In genomic region chr12:113075063-113075454, GRCm38 (mm10) we compare ENCODE assay signal across 8 mouse cellular contexts. TPM values are rescaled to one million over a fixed set of nuclear protein-coding genes. Genes with fewer than 3 reads are reported as not detected.
A peak's percentile ranks its signal among the peaks of the same experiment; 100 is the strongest.
DNase-seq lines count a peak whose midpoint lies in the region; ATAC-seq and TF ChIP-seq lines count a peak whose summit lies in the region.

No protein-coding gene starts in this region.

- H3K27ac ChIP-seq in heart, embryonic 12.5 days (ENCODE audit: poor library complexity, severe bottlenecking) = peak overlapping the region; percentile 89
- H3K27ac ChIP-seq in kidney, postnatal 0 days = peak overlapping the region; percentile 87
- peak overlapping the region; percentile 66 for H3K27ac ChIP-seq in liver, embryonic 11.5 days (ENCODE audit: low read depth, low read length)
- peak overlapping the region; percentile 79; the same call in 1 of the 2 replicates for H3K27ac ChIP-seq in stomach, embryonic 14.5 days (ENCODE audit: low read length)

- H3K4me2 ChIP-seq in heart, embryonic 12.5 days = peak overlapping the region; percentile 92
- peak overlapping the region; percentile 76 for H3K4me2 ChIP-seq in kidney, postnatal 0 days (ENCODE audit: low read length)
- H3K4me2 ChIP-seq in liver, embryonic 11.5 days = peak overlapping the region; percentile 93
- peak overlapping the region; percentile 54 for H3K4me2 ChIP-seq in stomach, embryonic 14.5 days (replicated peaks; ENCODE audit: low read depth, low read length)

- peak; percentile 96 for DNase-seq in brain, embryonic 14.5 days (ENCODE audit: low read depth)
- peak; percentile 95 for DNase-seq in kidney, postnatal 0 days (ENCODE audit: low spot score)
- peak; percentile 86 for DNase-seq in liver, embryonic 11.5 days (ENCODE audit: low spot score)
- DNase-seq in naive thymus-derived CD4-positive, alpha-beta T cell, adult 2 months (ENCODE audit: low read depth) = peak; percentile 94

- peaks cover 25% of the 10 kb centered on the region for H3K4me1 ChIP-seq in erythroblast, embryonic 14.5 days (ENCODE audit: control insufficient read depth)
- peaks cover 21% of the 10 kb centered on the region for H3K4me1 ChIP-seq in heart, embryonic 12.5 days (replicated peaks)
- 0 out of 2 replicates have a peak, but pooled peaks cover 10% of the 10 kb centered on the region for H3K4me1 ChIP-seq in kidney, postnatal 0 days (replicated peaks; ENCODE audit: insufficient read depth, low read length)
- H3K4me1 ChIP-seq in liver, embryonic 11.5 days (replicated peaks; ENCODE audit: control insufficient read depth, insufficient read depth, low read length) = peaks cover 18% of the 10 kb centered on the region
- peaks cover 18% of the 10 kb centered on the region for H3K4me1 ChIP-seq in stomach, embryonic 14.5 days (ENCODE audit: control insufficient read depth, insufficient read depth, low read length)

- H3K79me2 ChIP-seq in C2C12 (ENCODE audit: control insufficient read depth, insufficient read depth) = no peaks in the 10 kb centered on the region

- WGBS in heart, embryonic 12.5 days = 6% methylated on average over 10 of the region's 10 CpGs
- WGBS in kidney, postnatal 0 days = 4% methylated on average over 10 of the region's 10 CpGs
- 5% methylated on average over 10 of the region's 10 CpGs for WGBS in liver, embryonic 11.5 days
- 6% methylated on average over 10 of the region's 10 CpGs for WGBS in stomach, embryonic 14.5 days

- H3ac ChIP-seq in C2C12 (ENCODE audit: control insufficient read depth, insufficient read length, low read depth) = no peak overlapping the region

- peak; percentile 30; the same call in 1 of the 2 replicates for TF ChIP-seq POLR2A in brain, embryonic 14.5 days (IDR thresholded peaks at IDR 0.05; ENCODE audit: borderline replicate concordance, extremely low read depth, insufficient read depth, insufficient read length, poor library complexity, severe bottlenecking)

- peak overlapping the region; percentile 72 for H3K9ac ChIP-seq in heart, embryonic 12.5 days
- H3K9ac ChIP-seq in kidney, postnatal 0 days (ENCODE audit: low read depth, low read length) = peak overlapping the region; percentile 41
- H3K9ac ChIP-seq in liver, embryonic 11.5 days (ENCODE audit: low read depth, low read length) = peak overlapping the region; percentile 55
- H3K9ac ChIP-seq in stomach, embryonic 14.5 days (replicated peaks; ENCODE audit: low read depth, low read length) = no peak overlapping the region; the same call in 1 of the 2 replicates

- peak; percentile 77 for TF ChIP-seq CTCF in C2C12 (IDR thresholded peaks at IDR 0.05; ENCODE audit: control insufficient read depth, insufficient read depth, insufficient read length)
- TF ChIP-seq CTCF in brain, embryonic 14.5 days (IDR thresholded peaks at IDR 0.05; ENCODE audit: borderline replicate concordance, extremely low read depth, insufficient read depth, insufficient read length) = peak; percentile 96
- peak; percentile 93 for TF ChIP-seq CTCF in kidney, postnatal 0 days (IDR thresholded peaks at IDR 0.05; ENCODE audit: low read depth)

- no peaks in the 10 kb centered on the region for H3K9me3 ChIP-seq in erythroblast, embryonic 14.5 days (ENCODE audit: control insufficient read depth, low read length)
- no peaks in the 10 kb centered on the region for H3K9me3 ChIP-seq in heart, embryonic 12.5 days (replicated peaks)
- H3K9me3 ChIP-seq in kidney, postnatal 0 days (replicated peaks; ENCODE audit: low read length) = no peaks in the 10 kb centered on the region
- no peaks in the 10 kb centered on the region for H3K9me3 ChIP-seq in liver, embryonic 11.5 days (ENCODE audit: control insufficient read depth, low read length)
- no peaks in the 10 kb centered on the region for H3K9me3 ChIP-seq in stomach, embryonic 14.5 days (ENCODE audit: control insufficient read depth, low read depth, low read length)

- H3K27me3 ChIP-seq in C2C12 (ENCODE audit: control insufficient read depth, insufficient read depth, insufficient read length) = no peaks in the 10 kb centered on the region
- peaks cover 2% of the 10 kb centered on the region; the same call in 1 of the 2 replicates for H3K27me3 ChIP-seq in erythroblast, embryonic 14.5 days (ENCODE audit: control insufficient read depth)
- H3K27me3 ChIP-seq in heart, embryonic 12.5 days (replicated peaks) = no peaks in the 10 kb centered on the region
- no peaks in the 10 kb centered on the region for H3K27me3 ChIP-seq in kidney, postnatal 0 days (ENCODE audit: insufficient read depth, low read length)
- H3K27me3 ChIP-seq in liver, embryonic 11.5 days (replicated peaks; ENCODE audit: control insufficient read depth, insufficient read depth, low read length) = no peaks in the 10 kb centered on the region
- H3K27me3 ChIP-seq in stomach, embryonic 14.5 days (ENCODE audit: control insufficient read depth, insufficient read depth, low read length) = no peaks in the 10 kb centered on the region

- no peaks in the 10 kb centered on the region for H3K79me3 ChIP-seq in C2C12 (ENCODE audit: low read depth)

- H3K4me3 ChIP-seq in C2C12 (ENCODE audit: insufficient read depth, poor library complexity, severe bottlenecking) = no peak overlapping the region
- peak overlapping the region; percentile 65 for H3K4me3 ChIP-seq in erythroblast, embryonic 14.5 days (replicated peaks)
- H3K4me3 ChIP-seq in heart, embryonic 12.5 days = peak overlapping the region; percentile 48
- peak overlapping the region; percentile 35 for H3K4me3 ChIP-seq in kidney, postnatal 0 days (replicated peaks; ENCODE audit: low read depth, low read length)
- peak overlapping the region; percentile 54 for H3K4me3 ChIP-seq in liver, embryonic 11.5 days (ENCODE audit: low read depth, low read length)
- H3K4me3 ChIP-seq in stomach, embryonic 14.5 days (ENCODE audit: low read depth, low read length) = peak overlapping the region; percentile 28

- ATAC-seq in heart, embryonic 12.5 days (ENCODE audit: insufficient number of reproducible peaks, low FRiP score) = peak; percentile 62
- peak; percentile 79 for ATAC-seq in kidney, postnatal 0 days (replicated peaks; ENCODE audit: low FRiP score, low read depth)
- peak; percentile 81 for ATAC-seq in liver, embryonic 11.5 days (replicated peaks; ENCODE audit: low FRiP score)
- ATAC-seq in stomach, embryonic 14.5 days (ENCODE audit: insufficient number of reproducible peaks, insufficient read depth, low FRiP score, low read depth) = peak; percentile 82

- peaks cover 32% of the 10 kb centered on the region for H3K36me3 ChIP-seq in C2C12 (ENCODE audit: control insufficient read depth, insufficient read depth)
- H3K36me3 ChIP-seq in erythroblast, embryonic 14.5 days (ENCODE audit: control insufficient read depth) = peaks cover 21% of the 10 kb centered on the region
- peaks cover 22% of the 10 kb centered on the region for H3K36me3 ChIP-seq in heart, embryonic 12.5 days
- peaks cover 11% of the 10 kb centered on the region; the same call in 1 of the 2 replicates for H3K36me3 ChIP-seq in kidney, postnatal 0 days (ENCODE audit: insufficient read depth, low read length)
- peaks cover 6% of the 10 kb centered on the region for H3K36me3 ChIP-seq in liver, embryonic 11.5 days (ENCODE audit: control insufficient read depth, insufficient read depth, low read length)
- peaks cover 19% of the 10 kb centered on the region; the same call in 1 of the 2 replicates for H3K36me3 ChIP-seq in stomach, embryonic 14.5 days (ENCODE audit: control insufficient read depth, insufficient read depth, low read length)

TF ChIP-seq in C2C12, 6 proteins besides CTCF, POLR2A, EP300 and RAD21:
- TF ChIP-seq MYOD1 (IDR thresholded peaks at IDR 0.05; ENCODE audit: control insufficient read depth, insufficient read length, low read depth) (no peak), FOSL1 (IDR thresholded peaks at IDR 0.05; ENCODE audit: insufficient read depth, low read length, poor library complexity, severe bottlenecking) (no peak), CEBPB (IDR thresholded peaks at IDR 0.05; ENCODE audit: low read depth) (no peak), MAX (IDR thresholded peaks at IDR 0.05) (no peak), MYOG (IDR thresholded peaks at IDR 0.05; ENCODE audit: control insufficient read depth, extremely low read depth, insufficient read length) (no peak), USF1 (IDR thresholded peaks at IDR 0.05; ENCODE audit: low read depth) (no peak)

RNA-seq across cellular contexts. Expression of gene Tex22, which starts 0.8 kb away (rescaled TPM):
- polyA plus RNA-seq in C2C12 (2012; fragmentation: generic; extraction: Trizol) = not detected
- polyA plus RNA-seq in brain, embryonic 14.5 days (2012; rRNA removed) = 0.14 and 0.34 TPM in 2 replicates
- polyA plus RNA-seq in erythroblast, embryonic 14.5 days (2012) = not detected in 2 replicates
- polyA plus RNA-seq in heart, embryonic 12.5 days (2016; fragmentation: Nextera tagmentation; extraction: Ambion mirVana) = not detected in 2 replicates
- not detected in 2 replicates for polyA plus RNA-seq in kidney, postnatal 0 days (2015; fragmentation: Nextera tagmentation; extraction: Ambion mirVana)
- not detected in 2 replicates for polyA plus RNA-seq in liver, embryonic 11.5 days (2014; fragmentation: Nextera tagmentation; extraction: Ambion mirVana)
- not detected in 2 replicates for polyA plus RNA-seq in stomach, embryonic 14.5 days (2014; fragmentation: Nextera tagmentation; extraction: Ambion mirVana)

RNA-seq across cellular contexts. Expression of gene Mta1, which starts 23.0 kb away (rescaled TPM):
- 90.8 TPM for polyA plus RNA-seq in C2C12 (2012; fragmentation: generic; extraction: Trizol)
- polyA plus RNA-seq in brain, embryonic 14.5 days (2012; rRNA removed) = 124 and 134 TPM in 2 replicates
- polyA plus RNA-seq in erythroblast, embryonic 14.5 days (2012) = 18.5 and 22.5 TPM in 2 replicates
- polyA plus RNA-seq in heart, embryonic 12.5 days (2016; fragmentation: Nextera tagmentation; extraction: Ambion mirVana) = 11.3 and 11.4 TPM in 2 replicates
- 11.5 and 13.2 TPM in 2 replicates for polyA plus RNA-seq in kidney, postnatal 0 days (2015; fragmentation: Nextera tagmentation; extraction: Ambion mirVana)
- 17.7 and 19.2 TPM in 2 replicates for polyA plus RNA-seq in liver, embryonic 11.5 days (2014; fragmentation: Nextera tagmentation; extraction: Ambion mirVana)
- 18.7 and 21.8 TPM in 2 replicates for polyA plus RNA-seq in stomach, embryonic 14.5 days (2014; fragmentation: Nextera tagmentation; extraction: Ambion mirVana)
